Mouse (Mus musculus): Measurements from ENCODE around the gene Prr19.

DNA sequence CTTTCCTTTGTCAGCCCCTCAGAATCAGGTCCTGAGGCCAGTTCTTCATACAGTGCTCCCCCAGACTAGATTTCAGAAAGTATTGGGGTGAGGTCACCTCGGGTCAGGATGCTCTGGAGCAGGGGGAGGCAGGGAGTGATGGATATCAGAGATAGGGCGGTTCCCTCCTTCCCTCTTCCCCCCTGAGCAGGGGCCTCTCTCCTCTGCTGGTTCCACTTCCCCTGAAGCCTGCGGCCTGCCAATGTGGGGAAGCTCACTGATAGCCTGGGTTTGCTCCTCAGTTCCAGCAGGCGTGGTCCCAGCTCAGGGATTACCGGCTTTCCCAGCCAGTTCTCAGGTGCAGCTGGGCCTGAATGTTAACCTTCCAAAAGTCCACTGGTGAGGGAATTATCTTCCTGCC lies 17.6 kb upstream of the Prr19 start:
- TF ChIP-seq CTCF (IDR thresholded peaks at IDR 0.05; ENCODE audit: low read depth, low read length) (no peak), POLR2A (IDR thresholded peaks at IDR 0.05; ENCODE audit: insufficient read depth, low read length) (no peak), EP300 (IDR thresholded peaks at IDR 0.05; ENCODE audit: insufficient read depth, low read depth, low read length) (no peak)

Data from ES-Bruce4 (cell line).